Mouse (Mus musculus): Measurements from ENCODE around the gene En1. TPM values are rescaled to one million over a fixed set of nuclear protein-coding genes. Genes with fewer than 3 reads are reported as not detected.

Gene En1
- total and polyA plus RNA-seq, 3 experiments: not detected

DNA sequence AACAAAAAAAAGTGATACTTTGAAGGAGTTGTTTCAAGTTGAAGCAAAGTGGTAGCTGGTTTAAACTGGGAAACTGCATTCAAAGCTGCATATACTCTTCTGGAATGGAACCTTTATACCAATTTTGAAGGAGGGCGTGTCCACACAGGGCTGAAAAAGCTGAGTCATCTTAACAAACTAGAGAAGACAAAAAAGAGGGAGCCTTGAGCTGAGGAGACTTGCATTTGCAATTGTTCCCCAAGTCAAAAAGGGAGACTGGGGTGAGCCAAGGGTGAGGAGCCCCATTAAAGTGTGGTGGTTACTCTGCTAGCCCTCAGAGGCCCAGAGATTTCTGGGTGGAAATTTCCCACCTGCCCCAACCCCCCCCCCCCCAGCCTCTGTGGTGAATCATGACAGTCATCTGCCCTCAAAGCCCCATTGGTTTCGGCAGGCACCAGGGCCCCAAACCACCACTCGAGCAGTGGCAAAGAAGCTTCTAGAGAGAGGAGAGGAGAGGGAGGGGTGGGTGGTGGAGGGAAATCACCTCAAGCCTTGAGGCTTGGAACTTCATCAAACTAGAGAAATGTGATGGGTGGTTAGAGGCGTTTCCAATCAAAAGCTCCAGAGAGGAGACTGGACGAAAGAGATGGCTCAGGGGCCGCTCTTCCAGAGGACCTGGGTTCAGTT lies 13.7 kb upstream of the En1 start:
- DNase-seq (ENCODE audit: low read depth, low spot score): no peak
- H3K9ac ChIP-seq (ENCODE audit: control insufficient read depth, low read depth, low read length, poor library complexity, severe bottlenecking): no peak overlapping the region
- H3K27ac ChIP-seq (ENCODE audit: control insufficient read depth, low read depth, low read length): no peak overlapping the region
- no peak for TF ChIP-seq POLR2AphosphoS5 (IDR thresholded peaks at IDR 0.05; ENCODE audit: borderline replicate concordance, low read depth, low read length)
- TF ChIP-seq MEF2A (IDR thresholded peaks at IDR 0.05; ENCODE audit: extremely low read depth, insufficient replicate concordance, low read depth, low read length, poor library complexity, severe bottlenecking): no peak
- no peak for TF ChIP-seq MAZ (IDR thresholded peaks at IDR 0.05; ENCODE audit: low read depth, low read length)
- no peak for TF ChIP-seq GATA1 (IDR thresholded peaks at IDR 0.05; ENCODE audit: low read depth, low read length)
- no peak for TF ChIP-seq SIN3A (IDR thresholded peaks at IDR 0.05; ENCODE audit: low read length)
- TF ChIP-seq SMC3 (IDR thresholded peaks at IDR 0.05; ENCODE audit: low read depth, low read length): no peak
- TF ChIP-seq MYB (IDR thresholded peaks at IDR 0.05; ENCODE audit: low read depth, low read length): no peak
- no peak for TF ChIP-seq HCFC1 (IDR thresholded peaks at IDR 0.05; ENCODE audit: low read depth, low read length)
- TF ChIP-seq BHLHE40 (IDR thresholded peaks at IDR 0.05; ENCODE audit: borderline replicate concordance, low read depth, low read length): no peak
- no peak for TF ChIP-seq TCF12 (IDR thresholded peaks at IDR 0.05; ENCODE audit: low read depth, low read length)
- no peak for TF ChIP-seq RCOR1 (IDR thresholded peaks at IDR 0.05; ENCODE audit: low read depth, low read length)
- no peak for TF ChIP-seq KAT2A (conservative IDR thresholded peaks at IDR 0.05; ENCODE audit: low read depth, low read length)
- no peak for TF ChIP-seq TBP (IDR thresholded peaks at IDR 0.05; ENCODE audit: low read depth, low read length)
- TF ChIP-seq ETS1 (IDR thresholded peaks at IDR 0.05; ENCODE audit: low read depth, low read length): no peak
- no peak for TF ChIP-seq RAD21 (IDR thresholded peaks at IDR 0.05; ENCODE audit: low read depth, low read length)
- H3K79me2 ChIP-seq (ENCODE audit: control insufficient read depth, insufficient read depth, low read length, poor library complexity): no peaks in the 10 kb centered on the region
- H3K9me3 ChIP-seq (replicated peaks; ENCODE audit: insufficient read depth, low read length): no peaks in the 10 kb centered on the region
- H3K27me3 ChIP-seq (ENCODE audit: control insufficient read depth in 1 of 2, insufficient read depth in 2 of 2, low read length in 2 of 2): no peaks in the 10 kb centered on the region
- no peaks in the 10 kb centered on the region for H3K4me1 ChIP-seq (ENCODE audit: control insufficient read depth in 1 of 2, insufficient read depth in 2 of 2, low read length in 2 of 2)
- no peak overlapping the region for H3K4me3 ChIP-seq (ENCODE audit: control insufficient read depth in 1 of 2, insufficient read depth in 1 of 2, low read depth in 2 of 2, low read length in 2 of 2)
- no peaks in the 10 kb centered on the region for H3K36me3 ChIP-seq (ENCODE audit: control insufficient read depth in 1 of 2, insufficient read depth in 2 of 2, low read length in 2 of 2)

DNA sequence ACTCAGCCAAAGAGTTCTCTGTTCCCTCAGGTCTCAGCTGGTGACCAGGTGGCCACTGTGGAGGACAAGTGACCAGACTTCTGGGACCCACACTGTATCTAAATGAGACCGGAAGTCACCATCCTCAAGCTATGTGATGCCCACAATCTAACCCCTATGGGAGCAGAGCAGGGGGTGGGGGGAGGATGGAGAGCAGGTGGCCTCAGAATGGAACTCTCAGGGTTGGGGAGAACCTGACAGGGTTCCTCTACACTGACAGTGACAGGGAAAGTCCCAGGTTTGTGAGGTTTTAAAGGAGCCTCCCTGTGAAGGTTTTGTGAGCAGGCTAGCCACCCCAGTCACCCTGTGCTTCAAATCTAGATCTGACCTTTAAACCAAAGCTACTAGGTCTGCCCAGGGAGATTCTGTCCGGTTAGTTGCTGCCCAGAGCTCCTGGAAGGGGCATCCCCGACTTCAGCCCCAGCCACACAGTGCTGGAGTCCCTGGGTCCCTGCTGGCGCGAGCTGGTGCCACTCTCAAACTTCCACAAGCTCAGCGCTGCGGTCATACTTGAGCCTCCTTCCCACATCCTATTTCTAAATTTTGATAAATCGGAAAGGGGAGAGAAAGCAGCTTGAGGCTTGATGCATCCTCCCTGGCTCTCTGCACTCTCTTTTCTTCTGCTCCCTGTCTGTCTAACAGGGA lies 8.8 kb upstream of the En1 start:
- no peaks in the 10 kb centered on the region for H3K4me1 ChIP-seq (ENCODE audit: control insufficient read depth in 1 of 2, insufficient read depth in 2 of 2, low read length in 2 of 2)
- DNase-seq (ENCODE audit: low read depth, low spot score): no peak
- H3K79me2 ChIP-seq (ENCODE audit: control insufficient read depth, insufficient read depth, low read length, poor library complexity): no peaks in the 10 kb centered on the region
- H3K27me3 ChIP-seq (ENCODE audit: control insufficient read depth in 1 of 2, insufficient read depth in 2 of 2, low read length in 2 of 2): no peaks in the 10 kb centered on the region
- TF ChIP-seq CTCF (IDR thresholded peaks at IDR 0.05 in 2 of 3, conservative IDR thresholded peaks at IDR 0.05 in 1 of 3; ENCODE audit: control insufficient read depth in 1 of 3, insufficient read depth in 1 of 3, low read depth in 2 of 3, low read length in 3 of 3, poor library complexity in 1 of 3, severe bottlenecking in 1 of 3) (no peak), USF1 (IDR thresholded peaks at IDR 0.05; ENCODE audit: low read depth, low read length) (no peak), GATA1 (IDR thresholded peaks at IDR 0.05; ENCODE audit: low read depth, low read length) (no peak), ZNF384 (IDR thresholded peaks at IDR 0.05; ENCODE audit: low read depth, low read length) (no peak), POLR2AphosphoS5 (IDR thresholded peaks at IDR 0.05; ENCODE audit: borderline replicate concordance, low read depth, low read length) (no peak), POLR2A (IDR thresholded peaks at IDR 0.05; ENCODE audit: control insufficient read depth in 1 of 2, insufficient read depth in 1 of 2, low read depth in 1 of 2, low read length in 2 of 2, poor library complexity in 1 of 2) (no peak), NRF1 (IDR thresholded peaks at IDR 0.05; ENCODE audit: insufficient read depth, low read depth, low read length, poor library complexity, severe bottlenecking) (no peak), TBP (IDR thresholded peaks at IDR 0.05; ENCODE audit: low read depth, low read length) (no peak), RAD21 (IDR thresholded peaks at IDR 0.05; ENCODE audit: low read depth, low read length) (no peak), MYC (IDR thresholded peaks at IDR 0.05; ENCODE audit: low read depth, low read length) (no peak), MXI1 (IDR thresholded peaks at IDR 0.05; ENCODE audit: low read depth, low read length) (no peak), ELF1 (IDR thresholded peaks at IDR 0.05; ENCODE audit: low read depth, low read length) (no peak), E2F4 (IDR thresholded peaks at IDR 0.05; ENCODE audit: borderline replicate concordance, low read depth, low read length) (no peak)
- no peaks in the 10 kb centered on the region for H3K36me3 ChIP-seq (ENCODE audit: control insufficient read depth in 1 of 2, insufficient read depth in 2 of 2, low read length in 2 of 2)
- H3K9ac ChIP-seq (ENCODE audit: control insufficient read depth, low read depth, low read length, poor library complexity, severe bottlenecking): no peak overlapping the region
- H3K4me3 ChIP-seq (ENCODE audit: control insufficient read depth in 1 of 2, insufficient read depth in 1 of 2, low read depth in 2 of 2, low read length in 2 of 2): no peak overlapping the region
- H3K27ac ChIP-seq (ENCODE audit: control insufficient read depth, low read depth, low read length): no peak overlapping the region
- no peaks in the 10 kb centered on the region for H3K9me3 ChIP-seq (replicated peaks; ENCODE audit: insufficient read depth, low read length)
